Mouse (Mus musculus): ENCODE measurements at regions not wholly inside any gene's neighbourhood (a gene's known extent, or its start where the extent isn't known, plus 50 kb on each side); places are given as distances from the start of the nearest gene placed in this dataset.

GRCm38 (mm10) chr1:22118266-22118772 is 156.6 kb upstream of the Kcnq5 start:
- TF ChIP-seq CTCF (IDR thresholded peaks at IDR 0.05; ENCODE audit: low read depth) (no peak), EP300 (IDR thresholded peaks at IDR 0.05; ENCODE audit: low read depth) (no peak)
